Mouse (Mus musculus): ENCODE data around the gene Borcs6.

DNA sequence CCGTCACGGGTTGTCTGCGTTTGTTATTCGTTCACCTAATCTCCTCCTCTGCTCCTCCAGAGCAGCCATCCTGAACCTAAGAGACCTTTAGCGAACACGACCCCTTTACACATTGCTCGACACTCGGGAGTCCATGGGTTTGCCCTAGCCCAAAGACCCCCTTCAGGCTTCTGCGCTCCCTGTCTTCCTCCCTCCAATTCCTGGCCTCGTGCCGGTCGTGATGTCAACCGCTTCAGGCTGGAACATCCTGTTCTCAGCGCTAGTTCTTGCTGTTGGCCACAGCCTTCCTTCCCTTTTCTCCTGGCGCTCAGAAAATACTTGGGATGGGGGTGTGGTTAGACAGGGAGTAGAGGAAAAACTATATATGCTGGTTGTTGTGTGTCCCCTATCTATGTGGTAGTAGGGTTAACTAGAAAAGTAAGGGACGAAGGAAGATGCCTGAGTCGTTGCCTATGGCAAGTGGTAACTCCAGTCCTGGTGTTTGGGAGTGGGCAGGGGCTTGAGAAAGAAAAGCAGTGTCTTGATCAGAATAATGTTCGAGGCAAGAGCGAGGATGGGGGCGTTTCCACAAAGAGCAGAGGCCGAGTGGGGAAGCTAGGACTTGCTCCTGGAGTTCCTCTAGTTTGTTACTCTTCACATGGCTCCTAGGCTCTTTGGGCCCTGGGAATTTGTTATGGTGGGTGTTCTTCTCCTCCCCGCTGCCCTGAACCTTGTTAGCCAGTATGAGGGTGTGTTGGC, 39.8 kb downstream of the Borcs6 start:
- TF ChIP-seq CTCF (IDR thresholded peaks at IDR 0.05; ENCODE audit: borderline replicate concordance, extremely low read depth, insufficient read depth, insufficient read length), result no peak
- no peak for TF ChIP-seq POLR2A (IDR thresholded peaks at IDR 0.05; ENCODE audit: borderline replicate concordance, extremely low read depth, insufficient read depth, insufficient read length, poor library complexity, severe bottlenecking)

All from brain, embryonic 14.5 days (tissue).